Mouse (Mus musculus): ENCODE measurements at regions not wholly inside any gene's neighbourhood (a gene's known extent, or its start where the extent isn't known, plus 50 kb on each side); places are given as distances from the start of the nearest gene placed in this dataset.

GRCm38 (mm10) chr8:81260089-81260488 is 82.3 kb upstream of the Inpp4b start:
- TF ChIP-seq CTCF (IDR thresholded peaks at IDR 0.05; ENCODE audit: low read depth) (no peak), EP300 (IDR thresholded peaks at IDR 0.05; ENCODE audit: low read depth) (no peak)

Data from heart, postnatal 0 days (tissue).